Mouse (Mus musculus) spleen, postnatal 10 days (tissue): Measurements from ENCODE around the gene Arpc1b.
"Not testable (repeated sequence)": the region's sequence is repeated elsewhere in the genome, so short reads cannot be mapped to it uniquely, and the experiment has no call there.

Experiments
- DNase-seq, 2 experiments: peaks; one replicate each; pipeline ENCODE4 v3.0.0; 2021 to 2022; ENCODE audit warnings: low spot score in 2 of 2

Arpc1b gene

DNA sequence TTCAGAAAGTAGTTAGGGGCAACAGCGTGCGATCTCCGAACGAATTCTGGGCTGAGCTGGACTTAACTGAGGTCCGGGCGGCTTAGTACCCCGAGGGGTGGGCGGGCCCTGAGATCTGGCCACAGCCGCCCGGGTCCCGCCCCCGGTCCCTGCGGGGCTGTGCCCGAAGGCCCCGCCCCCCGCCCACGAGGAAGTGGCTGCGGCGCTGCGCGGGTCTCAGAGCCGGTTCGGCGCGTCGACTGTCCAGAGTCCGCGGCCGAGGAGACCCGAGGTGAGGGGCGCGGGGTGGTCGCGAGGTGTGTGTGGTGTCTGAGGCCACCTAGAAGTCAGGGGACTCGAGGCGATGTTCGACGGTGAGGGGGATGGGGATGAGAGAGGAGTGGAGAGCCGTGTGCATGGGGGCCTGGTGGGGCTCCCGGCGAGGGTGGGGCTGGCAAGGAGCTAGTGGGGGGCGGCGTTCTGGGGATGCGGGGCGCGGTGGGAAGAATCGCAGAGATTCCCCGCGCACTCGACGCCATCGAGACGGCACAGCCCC lies at the start of gene Arpc1b:
TSS of gene Arpc1b (plus strand) at position 145 of the 535 bp plus-strand sequence.
- DNase-seq, result peak; percentile 56 to 73

DNA sequence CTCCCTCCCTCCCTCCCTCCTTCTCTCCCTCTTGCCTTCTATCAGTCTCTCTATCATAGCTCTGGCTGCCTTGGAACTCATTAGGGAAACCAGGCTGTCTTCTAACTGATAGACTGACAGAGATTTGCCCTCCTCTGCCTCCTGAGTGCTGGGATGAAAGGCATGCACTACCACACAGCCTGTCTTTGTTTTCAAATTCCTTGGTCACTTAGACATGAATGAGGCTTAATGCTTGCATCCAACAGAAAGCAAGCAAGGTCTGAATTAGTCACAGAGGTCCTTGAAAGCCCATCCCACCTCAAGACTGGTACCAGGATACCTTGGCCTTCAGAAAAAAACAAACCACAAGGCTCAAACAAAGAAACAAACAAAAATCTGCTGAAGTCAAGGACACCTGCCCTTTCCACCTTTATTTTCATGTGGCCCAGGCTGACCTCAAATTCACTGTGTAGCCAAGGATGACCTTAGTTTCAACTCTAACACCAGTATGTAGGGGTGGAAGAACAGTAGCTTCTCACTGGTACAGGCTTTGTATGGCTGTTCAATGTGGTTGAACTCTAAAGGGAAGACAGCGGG lies 49.2 kb upstream of the Arpc1b start:
- no peak for DNase-seq

- DNase-seq, result no peak
These were observed 45.2 kb upstream of the Arpc1b start for GRCm38 (mm10) chr5:145068863-145069262.

- DNase-seq, result peak; percentile 46 to 80
These were observed 44.3 kb upstream of the Arpc1b start for GRCm38 (mm10) chr5:145069707-145070106.

GRCm38 (mm10) chr5:145071342-145071741 lies 42.7 kb upstream of the Arpc1b start:
- DNase-seq, result peak in 1 of 2 experiments; percentile 26

DNA sequence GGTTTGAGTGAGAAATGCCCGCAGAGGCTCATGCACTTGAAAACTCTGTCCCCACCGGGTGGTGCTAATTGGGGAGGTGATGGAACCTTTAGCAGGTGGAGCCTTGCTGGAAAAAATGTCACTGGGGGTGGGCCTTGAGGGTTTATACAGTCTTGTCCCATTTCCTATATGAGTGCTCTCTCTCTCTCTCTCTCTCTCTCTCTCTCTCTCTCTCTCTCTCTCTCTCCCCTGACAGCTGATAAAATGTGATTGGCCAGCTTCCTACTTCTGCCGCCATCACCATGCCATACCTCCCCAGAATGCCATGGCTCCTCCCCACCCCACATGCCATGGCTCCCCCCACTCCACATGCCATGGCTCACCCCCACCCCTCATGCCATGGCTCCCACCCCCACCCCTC lies 38.9 kb upstream of the Arpc1b start:
- DNase-seq, result no peak

DNA sequence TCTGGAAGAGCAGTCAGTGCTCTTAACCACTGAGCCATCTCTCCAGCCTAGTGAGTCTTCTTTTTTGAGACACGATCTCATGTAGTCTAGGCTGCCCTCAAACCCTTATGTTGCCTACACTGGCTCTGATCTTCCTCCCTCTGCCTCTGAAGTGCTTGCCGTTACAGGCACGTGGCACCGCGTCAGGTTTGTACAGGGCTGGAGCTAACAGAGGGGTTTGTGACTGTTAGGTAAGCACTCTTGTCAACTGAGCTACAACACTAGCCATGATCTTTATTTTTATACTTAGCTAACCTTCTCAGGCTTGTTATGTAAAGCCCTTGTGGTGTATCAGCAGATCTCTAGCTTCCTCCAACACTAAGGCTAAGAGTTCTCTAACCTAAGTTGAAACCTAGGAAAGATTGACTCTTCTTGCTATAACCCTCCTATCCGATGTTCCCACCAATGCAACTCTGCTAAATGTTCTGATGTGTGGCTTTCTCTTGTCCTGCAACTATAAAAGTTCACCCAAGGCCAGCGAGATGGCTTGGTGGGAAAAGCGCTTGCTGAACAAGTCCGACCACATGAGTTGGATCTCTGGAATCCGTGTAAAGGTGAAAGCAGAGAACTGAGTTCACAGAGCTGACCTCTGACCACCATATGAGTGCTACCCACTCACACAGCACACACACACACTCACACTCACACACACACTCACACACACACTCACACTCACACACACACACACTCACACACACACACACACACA lies 32.0 kb upstream of the Arpc1b start:
- DNase-seq, result no peak

GRCm38 (mm10) chr5:145083201-145083600 lies 30.8 kb upstream of the Arpc1b start:
- DNase-seq, result not testable (repeated sequence)

GRCm38 (mm10) chr5:145083632-145084451 lies 30.2 kb upstream of the Arpc1b start, which contains the start of the genes Arpc1a and Kpna7:
Gene Arpc1a (plus strand): TSS chr5:145083830.
Gene Kpna7 (minus strand): TSS chr5:145084030.
- DNase-seq, result peak; percentile 81 to 96

GRCm38 (mm10) chr5:145084822-145085221 lies 29.2 kb upstream of the Arpc1b start:
- no peak for DNase-seq

- DNase-seq, result no peak
These were observed 25.8 kb upstream of the Arpc1b start for GRCm38 (mm10) chr5:145088186-145088585.

DNA sequence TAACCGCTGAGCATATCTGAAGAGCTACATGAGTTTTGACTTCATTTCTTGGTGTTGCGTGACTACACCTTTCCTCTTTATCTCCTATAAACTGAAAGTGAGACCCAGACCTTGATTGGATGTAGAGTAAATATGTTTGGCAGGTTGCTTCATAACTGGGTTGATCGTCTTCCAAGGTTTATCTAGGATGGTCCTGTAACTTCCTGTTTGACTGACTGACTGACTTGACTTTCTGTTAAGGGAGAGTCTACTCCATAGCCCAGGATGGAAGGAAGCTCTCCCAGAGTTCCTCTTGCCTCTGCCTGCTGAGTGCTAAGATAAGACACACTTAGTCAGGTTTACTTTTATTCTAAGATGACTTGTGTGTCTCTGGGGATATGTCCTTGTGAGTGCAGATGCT lies 24.1 kb upstream of the Arpc1b start:
- no peak for DNase-seq

DNA sequence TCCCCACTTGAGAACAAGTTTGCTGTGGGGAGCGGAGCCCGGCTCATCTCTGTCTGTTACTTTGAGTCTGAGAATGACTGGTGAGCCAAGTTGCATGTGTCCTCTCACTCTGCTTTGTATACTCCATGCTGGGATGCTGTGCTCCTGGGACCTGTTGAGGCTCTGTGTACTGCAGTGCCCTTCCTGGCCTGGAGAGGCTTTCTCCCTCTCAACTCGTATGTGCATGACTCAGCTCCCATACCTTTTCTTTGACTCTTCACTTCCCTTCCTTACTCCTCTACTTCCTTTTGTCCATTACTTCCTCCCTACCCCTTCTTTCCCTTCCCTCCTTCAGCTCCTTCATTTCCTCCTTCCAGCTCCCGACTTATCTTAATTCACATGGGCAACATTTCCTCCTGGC lies 17.8 kb upstream of the Arpc1b start:
- no peak for DNase-seq

DNA sequence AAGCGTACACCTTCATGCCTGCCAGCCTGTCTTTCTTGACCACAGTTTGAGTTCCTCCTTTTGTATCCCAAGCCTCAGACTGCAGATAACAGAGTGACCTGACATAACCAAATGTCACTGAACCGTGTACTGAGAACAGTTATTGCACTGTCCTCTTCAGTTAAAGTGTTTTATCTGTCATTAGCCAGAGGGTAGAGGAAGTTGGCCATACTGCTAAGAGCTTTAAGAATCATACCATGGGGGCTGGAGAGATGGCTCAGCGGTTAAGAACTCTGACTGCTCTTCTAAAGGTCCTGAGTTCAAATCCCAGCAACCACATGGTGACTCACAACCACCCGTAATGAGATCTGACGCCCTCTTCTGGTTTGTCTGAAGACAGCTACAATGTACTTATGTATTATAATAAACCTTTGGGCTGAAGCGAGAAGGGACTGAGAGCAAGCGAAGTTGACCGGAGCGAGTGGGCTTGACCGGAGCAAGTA lies 15.6 kb upstream of the Arpc1b start:
- no peak for DNase-seq

DNA sequence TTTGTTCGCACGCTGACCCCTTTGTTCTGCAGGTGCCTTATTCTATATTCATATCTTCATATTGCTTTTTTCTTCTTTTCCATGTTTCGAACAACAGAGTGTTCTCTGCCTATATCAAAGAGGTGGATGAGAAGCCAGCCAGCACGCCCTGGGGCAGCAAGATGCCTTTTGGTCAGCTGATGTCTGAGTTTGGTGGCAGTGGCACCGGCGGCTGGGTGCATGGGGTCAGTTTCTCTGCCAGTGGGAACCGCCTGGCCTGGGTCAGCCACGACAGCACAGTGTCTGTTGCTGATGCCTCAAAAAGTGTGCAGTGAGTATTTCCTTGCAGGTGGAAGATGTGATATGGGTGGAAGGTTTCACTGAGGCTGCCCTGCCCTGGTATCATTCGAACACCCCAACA lies 13.1 kb upstream of the Arpc1b start:
- DNase-seq, result no peak

DNA sequence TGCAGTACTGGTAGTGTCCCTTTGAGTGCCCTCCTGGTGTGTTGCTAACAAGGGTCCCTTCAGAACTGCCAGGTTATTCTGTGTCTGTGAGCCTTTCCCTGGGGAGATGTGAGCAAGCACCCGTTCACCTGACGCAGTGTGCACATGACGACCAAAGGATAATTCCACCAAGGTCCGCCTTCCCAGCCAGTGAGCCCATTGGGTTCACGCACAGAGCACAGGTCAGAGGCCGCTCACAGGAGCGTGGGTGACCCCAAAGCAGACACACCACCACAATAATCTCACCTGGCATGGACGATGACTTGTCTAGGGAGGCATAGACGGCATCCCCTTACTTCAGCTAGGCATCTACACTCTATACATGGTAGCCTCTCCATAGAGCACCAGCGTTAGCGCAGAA lies 12.6 kb upstream of the Arpc1b start:
- not testable (repeated sequence) for DNase-seq

- no peak for DNase-seq
These were observed 11.3 kb upstream of the Arpc1b start for GRCm38 (mm10) chr5:145102706-145103105.

DNA sequence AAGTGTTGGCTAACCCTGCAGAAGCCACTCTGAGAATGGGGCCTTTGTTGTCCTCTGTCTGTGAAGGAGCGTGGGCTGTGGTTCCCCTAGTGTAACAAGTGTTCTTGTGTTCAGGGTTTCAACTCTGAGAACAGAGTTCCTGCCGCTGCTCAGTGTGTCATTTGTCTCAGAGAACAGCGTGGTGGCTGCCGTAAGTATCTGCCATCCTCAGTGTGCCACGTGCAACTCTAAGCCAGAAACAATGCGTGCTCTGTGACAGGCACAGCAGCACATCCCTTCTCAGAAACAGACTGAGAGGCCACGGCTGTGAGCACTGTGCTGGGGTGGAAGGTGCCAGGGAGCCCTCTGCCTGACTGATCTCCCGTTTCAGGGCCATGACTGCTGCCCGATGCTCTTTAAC lies 9.7 kb upstream of the Arpc1b start:
- no peak for DNase-seq

DNA sequence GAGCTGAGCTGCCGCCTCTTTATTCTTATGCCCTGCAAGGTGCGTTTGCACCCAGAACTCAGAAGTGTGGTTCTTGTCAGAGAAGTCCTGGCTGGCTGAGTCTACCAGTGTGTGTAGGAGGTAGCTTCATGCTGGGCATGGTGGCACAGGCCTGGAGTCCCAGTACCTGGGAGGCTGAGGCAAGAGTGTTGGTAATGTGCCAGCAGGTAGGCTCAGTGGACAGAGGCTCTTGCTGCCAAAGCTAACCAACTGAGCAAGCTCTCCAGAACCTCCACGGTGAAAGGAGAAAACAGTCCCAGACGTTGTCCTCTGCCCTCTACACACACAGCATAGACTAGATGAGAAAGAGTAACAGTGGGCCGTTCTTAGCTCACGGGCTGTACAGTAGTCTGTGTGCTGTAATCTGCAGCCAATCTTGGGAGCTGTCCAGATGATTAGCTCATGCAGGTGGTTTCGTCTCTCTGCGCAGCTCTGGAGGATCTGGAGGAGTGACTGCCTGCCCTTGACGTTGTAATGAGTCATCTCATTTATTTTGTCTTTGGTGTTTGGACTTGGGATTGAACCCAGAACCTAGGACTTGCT lies 8.2 kb upstream of the Arpc1b start:
- no peak for DNase-seq

DNA sequence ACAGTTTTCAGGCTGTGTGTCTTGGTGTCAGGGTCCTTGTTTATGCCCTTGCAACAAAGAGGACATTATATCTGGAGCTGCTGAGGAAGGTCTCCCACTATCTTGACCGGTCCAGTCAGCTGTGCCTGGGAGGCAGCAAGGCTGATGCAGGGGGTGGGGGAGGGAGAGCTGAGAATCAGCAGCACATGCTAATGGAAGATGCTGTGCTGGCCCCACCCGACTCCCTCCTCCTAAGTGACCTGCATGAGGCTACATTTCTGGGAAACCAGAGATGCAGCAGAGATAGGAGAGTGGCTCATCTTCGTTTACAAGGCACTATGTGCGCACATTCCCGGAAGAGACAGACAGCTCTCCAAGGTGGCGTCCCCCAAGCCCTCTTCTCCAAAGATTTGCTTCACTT lies 3.6 kb upstream of the Arpc1b start:
- no peak for DNase-seq

- no peak for DNase-seq
These were observed 1.4 kb upstream of the Arpc1b start for GRCm38 (mm10) chr5:145112566-145112965.

- no peak for DNase-seq
These were observed 599 bp upstream of the Arpc1b start for GRCm38 (mm10) chr5:145113416-145113815.
